Mouse (Mus musculus): ENCODE data around the gene Crispld2. TPM values are rescaled to one million over a fixed set of nuclear protein-coding genes. Genes with fewer than 3 reads are reported as not detected.

Crispld2 gene
- polyA plus RNA-seq, 1 experiment: 16.7 TPM

GRCm38 (mm10) chr8:119972558-119972957 lies 19.7 kb upstream of the Crispld2 start:
- Histone ChIP-seq H3K4me1 (ENCODE audit: control insufficient read depth, insufficient read depth, low read length) (no peaks in the 10 kb centered on the region), H3K36me3 (ENCODE audit: control insufficient read depth, insufficient read depth, low read length) (no peaks in the 10 kb centered on the region), H3K27ac (ENCODE audit: insufficient read depth, low read depth, low read length) (no peak overlapping the region), H3K27me3 (replicated peaks; ENCODE audit: control insufficient read depth, insufficient read depth, low read length) (no peaks in the 10 kb centered on the region), H3K4me3 (ENCODE audit: insufficient read depth, low read depth, low read length) (no peak overlapping the region)
- WGBS: 60% methylated on average over 12 of the region's 12 CpGs
- no peak for DNase-seq
- TF ChIP-seq POLR2A (IDR thresholded peaks at IDR 0.05; ENCODE audit: low read depth, low read length) (no peak), CTCF (conservative IDR thresholded peaks at IDR 0.05; ENCODE audit: insufficient read depth, insufficient read length, low read depth, low read length) (no peak)

GRCm38 (mm10) chr8:119978770-119979381 lies 13.4 kb upstream of the Crispld2 start:
- Histone ChIP-seq H3K27me3 (replicated peaks; ENCODE audit: control insufficient read depth, insufficient read depth, low read length) (no peaks in the 10 kb centered on the region), H3K27ac (ENCODE audit: insufficient read depth, low read depth, low read length) (no peak overlapping the region), H3K4me1 (ENCODE audit: control insufficient read depth, insufficient read depth, low read length) (no peaks in the 10 kb centered on the region), H3K36me3 (ENCODE audit: control insufficient read depth, insufficient read depth, low read length) (no peaks in the 10 kb centered on the region), H3K4me3 (ENCODE audit: insufficient read depth, low read depth, low read length) (no peak overlapping the region)
- WGBS: 67% methylated on average over 11 of the region's 11 CpGs
- TF ChIP-seq POLR2A (IDR thresholded peaks at IDR 0.05; ENCODE audit: low read depth, low read length): no peak
- TF ChIP-seq CTCF (conservative IDR thresholded peaks at IDR 0.05; ENCODE audit: insufficient read depth, insufficient read length, low read depth, low read length): no peak
- no peak for DNase-seq

GRCm38 (mm10) chr8:119981253-119981652 lies 11.0 kb upstream of the Crispld2 start:
- H3K27ac ChIP-seq (ENCODE audit: insufficient read depth, low read depth, low read length): no peak overlapping the region
- 77% methylated on average over 4 of the region's 4 CpGs for WGBS
- DNase-seq: no peak
- H3K4me3 ChIP-seq (ENCODE audit: insufficient read depth, low read depth, low read length): no peak overlapping the region
- H3K36me3 ChIP-seq (ENCODE audit: control insufficient read depth, insufficient read depth, low read length): no peaks in the 10 kb centered on the region
- TF ChIP-seq CTCF (conservative IDR thresholded peaks at IDR 0.05; ENCODE audit: insufficient read depth, insufficient read length, low read depth, low read length) (0 out of 2 replicates have a peak, but pooled peaks have one; percentile 6), POLR2A (IDR thresholded peaks at IDR 0.05; ENCODE audit: low read depth, low read length) (no peak)
- H3K4me1 ChIP-seq (ENCODE audit: control insufficient read depth, insufficient read depth, low read length): no peaks in the 10 kb centered on the region
- no peaks in the 10 kb centered on the region for H3K27me3 ChIP-seq (replicated peaks; ENCODE audit: control insufficient read depth, insufficient read depth, low read length)

- Histone ChIP-seq H3K27me3 (replicated peaks; ENCODE audit: control insufficient read depth, insufficient read depth, low read length) (no peaks in the 10 kb centered on the region), H3K4me3 (ENCODE audit: insufficient read depth, low read depth, low read length) (no peak overlapping the region), H3K4me1 (ENCODE audit: control insufficient read depth, insufficient read depth, low read length) (peaks cover 9% of the 10 kb centered on the region; the same call in 1 of the 2 replicates), H3K27ac (ENCODE audit: insufficient read depth, low read depth, low read length) (no peak overlapping the region), H3K36me3 (ENCODE audit: control insufficient read depth, insufficient read depth, low read length) (no peaks in the 10 kb centered on the region)
- peak; percentile 49 for DNase-seq
- TF ChIP-seq CTCF (conservative IDR thresholded peaks at IDR 0.05; ENCODE audit: insufficient read depth, insufficient read length, low read depth, low read length) (peak; percentile 60), POLR2A (IDR thresholded peaks at IDR 0.05; ENCODE audit: low read depth, low read length) (no peak)
These were observed 8.2 kb upstream of the Crispld2 start for GRCm38 (mm10) chr8:119984085-119984484.

- no peak for DNase-seq
- no peak overlapping the region for H3K27ac ChIP-seq (ENCODE audit: insufficient read depth, low read depth, low read length)
- 76% methylated on average over 5 of the region's 5 CpGs for WGBS
- H3K36me3 ChIP-seq (ENCODE audit: control insufficient read depth, insufficient read depth, low read length): no peaks in the 10 kb centered on the region
- peaks cover 9% of the 10 kb centered on the region; the same call in 1 of the 2 replicates for H3K4me1 ChIP-seq (ENCODE audit: control insufficient read depth, insufficient read depth, low read length)
- no peak for TF ChIP-seq CTCF (conservative IDR thresholded peaks at IDR 0.05; ENCODE audit: insufficient read depth, insufficient read length, low read depth, low read length)
- TF ChIP-seq POLR2A (IDR thresholded peaks at IDR 0.05; ENCODE audit: low read depth, low read length): no peak
- H3K4me3 ChIP-seq (ENCODE audit: insufficient read depth, low read depth, low read length): no peak overlapping the region
- H3K27me3 ChIP-seq (replicated peaks; ENCODE audit: control insufficient read depth, insufficient read depth, low read length): no peaks in the 10 kb centered on the region
These were observed 6.1 kb upstream of the Crispld2 start for GRCm38 (mm10) chr8:119986174-119986573.

GRCm38 (mm10) chr8:119988087-119988486 lies 4.2 kb upstream of the Crispld2 start:
- WGBS: 44% methylated on average over 15 of the region's 15 CpGs
- H3K4me3 ChIP-seq (ENCODE audit: insufficient read depth, low read depth, low read length): no peak overlapping the region
- DNase-seq: no peak
- no peaks in the 10 kb centered on the region for H3K36me3 ChIP-seq (ENCODE audit: control insufficient read depth, insufficient read depth, low read length)
- H3K27ac ChIP-seq (ENCODE audit: insufficient read depth, low read depth, low read length): no peak overlapping the region
- no peaks in the 10 kb centered on the region for H3K27me3 ChIP-seq (replicated peaks; ENCODE audit: control insufficient read depth, insufficient read depth, low read length)
- TF ChIP-seq POLR2A (IDR thresholded peaks at IDR 0.05; ENCODE audit: low read depth, low read length) (no peak), CTCF (conservative IDR thresholded peaks at IDR 0.05; ENCODE audit: insufficient read depth, insufficient read length, low read depth, low read length) (no peak)
- H3K4me1 ChIP-seq (ENCODE audit: control insufficient read depth, insufficient read depth, low read length): peaks cover 9% of the 10 kb centered on the region; the same call in 1 of the 2 replicates

- no peak for TF ChIP-seq CTCF (conservative IDR thresholded peaks at IDR 0.05; ENCODE audit: insufficient read depth, insufficient read length, low read depth, low read length)
- no peak for DNase-seq
- no peak overlapping the region for H3K27ac ChIP-seq (ENCODE audit: insufficient read depth, low read depth, low read length)
- 52% methylated on average over 7 of the region's 7 CpGs for WGBS
- H3K27me3 ChIP-seq (replicated peaks; ENCODE audit: control insufficient read depth, insufficient read depth, low read length): no peaks in the 10 kb centered on the region
- H3K4me3 ChIP-seq (ENCODE audit: insufficient read depth, low read depth, low read length): no peak overlapping the region; the same call in 1 of the 2 replicates
- H3K4me1 ChIP-seq (ENCODE audit: control insufficient read depth, insufficient read depth, low read length): no peaks in the 10 kb centered on the region
- H3K36me3 ChIP-seq (ENCODE audit: control insufficient read depth, insufficient read depth, low read length): no peaks in the 10 kb centered on the region
These were observed 1.9 kb downstream of the Crispld2 start for GRCm38 (mm10) chr8:119994114-119994513.

Measured in kidney, adult 2 months (tissue).